Mouse (Mus musculus): ENCODE measurements around the gene Zfp619. TPM values are rescaled to one million over a fixed set of nuclear protein-coding genes. Genes with fewer than 3 reads are reported as not detected.

Gene Zfp619
- total and polyA plus RNA-seq, 3 experiments: 0.62 to 1.3 TPM; not detected in 1

DNA sequence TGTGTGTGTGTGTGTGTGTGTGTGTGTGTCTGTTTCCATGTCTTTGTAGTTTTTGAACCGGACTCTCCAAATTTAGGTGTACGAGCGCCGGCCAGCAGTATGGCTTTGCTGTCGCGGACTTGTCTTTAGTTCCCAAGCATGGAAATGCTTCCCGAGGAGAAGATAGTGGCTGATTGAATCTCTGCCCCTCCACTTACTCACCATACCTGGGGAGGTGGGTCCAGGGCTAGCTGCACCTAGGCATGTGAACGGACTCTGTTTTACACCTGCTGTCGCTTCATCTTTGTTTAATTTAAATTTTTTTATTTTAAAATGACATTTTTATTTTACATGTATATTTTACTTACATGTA lies 29.7 kb upstream of the Zfp619 start:
- Histone ChIP-seq H3K27me3 (ENCODE audit: control insufficient read depth in 1 of 2, insufficient read depth in 2 of 2, low read length in 2 of 2) (no peaks in the 10 kb centered on the region), H3K4me3 (ENCODE audit: control insufficient read depth in 1 of 2, insufficient read depth in 1 of 2, low read depth in 2 of 2, low read length in 2 of 2) (no peak overlapping the region), H3K27ac (ENCODE audit: control insufficient read depth, low read depth, low read length) (no peak overlapping the region), H3K4me1 (ENCODE audit: control insufficient read depth in 1 of 2, insufficient read depth in 2 of 2, low read length in 2 of 2) (no peaks in the 10 kb centered on the region), H3K79me2 (ENCODE audit: control insufficient read depth, insufficient read depth, low read length, poor library complexity) (no peaks in the 10 kb centered on the region), H3K9me3 (replicated peaks; ENCODE audit: insufficient read depth, low read length) (no peaks in the 10 kb centered on the region), H3K36me3 (ENCODE audit: control insufficient read depth in 1 of 2, insufficient read depth in 2 of 2, low read length in 2 of 2) (no peaks in the 10 kb centered on the region), H3K9ac (ENCODE audit: control insufficient read depth, low read depth, low read length, poor library complexity, severe bottlenecking) (no peak overlapping the region)
- no peak for TF ChIP-seq RCOR1 (IDR thresholded peaks at IDR 0.05; ENCODE audit: low read depth, low read length)
- no peak for TF ChIP-seq MYC (IDR thresholded peaks at IDR 0.05; ENCODE audit: low read depth, low read length)
- no peak for TF ChIP-seq MAZ (IDR thresholded peaks at IDR 0.05; ENCODE audit: low read depth, low read length)
- no peak for TF ChIP-seq UBTF (IDR thresholded peaks at IDR 0.05; ENCODE audit: borderline replicate concordance, insufficient read depth, low read depth, low read length)
- TF ChIP-seq MAFK (IDR thresholded peaks at IDR 0.05; ENCODE audit: borderline replicate concordance, low read depth, low read length): no peak
- TF ChIP-seq ZNF384 (IDR thresholded peaks at IDR 0.05; ENCODE audit: low read depth, low read length): no peak
- no peak for TF ChIP-seq GATA1 (IDR thresholded peaks at IDR 0.05; ENCODE audit: low read depth, low read length)
- TF ChIP-seq NELFE (IDR thresholded peaks at IDR 0.05; ENCODE audit: low read depth, low read length): no peak
- no peak for TF ChIP-seq TAL1 (IDR thresholded peaks at IDR 0.05; ENCODE audit: low read length)
- no peak for DNase-seq (ENCODE audit: low read depth, low spot score)

DNA sequence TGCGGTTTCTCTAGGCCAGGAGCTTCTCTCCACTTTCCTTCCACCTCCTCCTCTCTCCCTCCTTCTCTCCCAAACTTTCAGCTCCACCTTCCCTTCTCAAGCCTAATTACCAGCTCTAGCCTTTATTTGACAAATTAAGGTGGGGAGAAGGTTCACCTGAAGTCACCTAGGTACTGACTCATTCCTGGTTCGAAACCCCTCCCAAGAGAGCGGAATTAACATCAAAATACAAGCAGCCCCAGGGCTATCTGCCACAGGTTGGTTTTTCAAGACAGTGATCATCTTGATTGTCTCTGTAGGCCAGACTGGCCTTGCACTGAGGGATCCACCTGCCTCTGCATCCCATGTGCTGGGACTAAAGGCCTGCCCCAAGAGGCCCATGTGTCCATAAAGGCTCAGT lies 22.9 kb upstream of the Zfp619 start:
- no peaks in the 10 kb centered on the region for H3K4me1 ChIP-seq (ENCODE audit: control insufficient read depth in 1 of 2, insufficient read depth in 2 of 2, low read length in 2 of 2)
- H3K27ac ChIP-seq (ENCODE audit: control insufficient read depth, low read depth, low read length): no peak overlapping the region
- TF ChIP-seq ZNF384 (IDR thresholded peaks at IDR 0.05; ENCODE audit: low read depth, low read length): no peak
- TF ChIP-seq ZKSCAN1 (IDR thresholded peaks at IDR 0.05; ENCODE audit: low read depth, low read length): no peak
- TF ChIP-seq TAL1 (IDR thresholded peaks at IDR 0.05; ENCODE audit: low read length): no peak
- no peak for TF ChIP-seq POLR2AphosphoS2 (IDR thresholded peaks at IDR 0.05; ENCODE audit: low read length)

DNA sequence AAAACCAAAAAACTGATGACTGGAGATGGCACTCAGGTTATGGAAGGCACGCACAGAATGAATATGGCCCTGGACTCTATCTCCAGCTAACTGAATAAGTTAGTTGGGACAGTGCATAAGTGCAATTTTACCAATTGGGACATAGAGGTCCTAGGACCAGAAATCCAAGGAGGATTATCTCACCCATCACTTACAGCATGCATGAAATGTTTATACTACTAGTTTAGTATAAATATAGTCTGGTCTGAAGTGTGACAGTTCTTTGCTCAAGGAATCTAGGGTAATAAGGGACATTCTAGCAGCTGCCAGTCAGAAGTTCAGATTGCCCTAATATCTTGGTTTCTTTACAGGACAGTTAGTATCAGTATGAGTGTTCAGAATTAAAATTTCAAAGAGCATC lies 13.5 kb upstream of the Zfp619 start:
- Histone ChIP-seq H3K4me1 (ENCODE audit: control insufficient read depth in 1 of 2, insufficient read depth in 2 of 2, low read length in 2 of 2) (no peaks in the 10 kb centered on the region), H3K4me3 (ENCODE audit: control insufficient read depth in 1 of 2, insufficient read depth in 1 of 2, low read depth in 2 of 2, low read length in 2 of 2) (no peak overlapping the region), H3K27ac (ENCODE audit: control insufficient read depth, low read depth, low read length) (no peak overlapping the region), H3K9me3 (replicated peaks; ENCODE audit: insufficient read depth, low read length) (no peaks in the 10 kb centered on the region), H3K27me3 (ENCODE audit: control insufficient read depth in 1 of 2, insufficient read depth in 2 of 2, low read length in 2 of 2) (no peaks in the 10 kb centered on the region), H3K79me2 (ENCODE audit: control insufficient read depth, insufficient read depth, low read length, poor library complexity) (no peaks in the 10 kb centered on the region), H3K36me3 (ENCODE audit: control insufficient read depth in 1 of 2, insufficient read depth in 2 of 2, low read length in 2 of 2) (no peaks in the 10 kb centered on the region), H3K9ac (ENCODE audit: control insufficient read depth, low read depth, low read length, poor library complexity, severe bottlenecking) (no peak overlapping the region)
- TF ChIP-seq MYB (IDR thresholded peaks at IDR 0.05; ENCODE audit: low read depth, low read length) (no peak), USF1 (IDR thresholded peaks at IDR 0.05; ENCODE audit: low read depth, low read length) (no peak), MAFK (IDR thresholded peaks at IDR 0.05; ENCODE audit: borderline replicate concordance, low read depth, low read length) (no peak), RCOR1 (IDR thresholded peaks at IDR 0.05; ENCODE audit: low read depth, low read length) (no peak), TAL1 (IDR thresholded peaks at IDR 0.05; ENCODE audit: low read length) (no peak), HCFC1 (IDR thresholded peaks at IDR 0.05; ENCODE audit: low read depth, low read length) (no peak), TBP (IDR thresholded peaks at IDR 0.05; ENCODE audit: low read depth, low read length) (no peak), ZKSCAN1 (IDR thresholded peaks at IDR 0.05; ENCODE audit: low read depth, low read length) (no peak), MEF2A (IDR thresholded peaks at IDR 0.05; ENCODE audit: extremely low read depth, insufficient replicate concordance, low read depth, low read length, poor library complexity, severe bottlenecking) (no peak), GABPA (IDR thresholded peaks at IDR 0.05; ENCODE audit: low read depth, low read length) (no peak), GATA1 (IDR thresholded peaks at IDR 0.05; ENCODE audit: low read depth, low read length) (no peak), MAZ (IDR thresholded peaks at IDR 0.05; ENCODE audit: low read depth, low read length) (no peak), POLR2AphosphoS2 (IDR thresholded peaks at IDR 0.05; ENCODE audit: low read length) (no peak), BHLHE40 (IDR thresholded peaks at IDR 0.05; ENCODE audit: borderline replicate concordance, low read depth, low read length) (no peak), E2F4 (IDR thresholded peaks at IDR 0.05; ENCODE audit: borderline replicate concordance, low read depth, low read length) (no peak)
- no peak for DNase-seq (ENCODE audit: low read depth, low spot score)

More for the DNA sequence above, 22.9 kb upstream of the Zfp619 start:
- Histone ChIP-seq H3K9me3 (replicated peaks; ENCODE audit: insufficient read depth, low read length) (no peaks in the 10 kb centered on the region), H3K79me2 (ENCODE audit: control insufficient read depth, insufficient read depth, low read length, poor library complexity) (no peaks in the 10 kb centered on the region), H3K36me3 (ENCODE audit: control insufficient read depth in 1 of 2, insufficient read depth in 2 of 2, low read length in 2 of 2) (no peaks in the 10 kb centered on the region), H3K4me3 (ENCODE audit: control insufficient read depth in 1 of 2, insufficient read depth in 1 of 2, low read depth in 2 of 2, low read length in 2 of 2) (no peak overlapping the region), H3K9ac (ENCODE audit: control insufficient read depth, low read depth, low read length, poor library complexity, severe bottlenecking) (no peak overlapping the region), H3K27me3 (ENCODE audit: control insufficient read depth in 1 of 2, insufficient read depth in 2 of 2, low read length in 2 of 2) (no peaks in the 10 kb centered on the region)
- no peak for DNase-seq (ENCODE audit: low read depth, low spot score)
